Mouse (Mus musculus) CH12.LX (cell line): ENCODE measurements at regions not wholly inside any gene's neighbourhood (a gene's known extent, or its start where the extent isn't known, plus 50 kb on each side); places are given as distances from the start of the nearest gene placed in this dataset.

Experiments used
- DNase-seq: peaks from one replicate; pipeline ENCODE4 v3.0.0-alpha.2; 2013; ENCODE audit errors: extremely low read depth
- H3K27ac ChIP-seq: 2 replicates; pipeline ENCODE4 v1.5.1; 2012; ENCODE audit warnings: low read depth, mild to moderate bottlenecking, control low read depth, moderate library complexity; ENCODE audit not compliant: insufficient read depth
- H3K27me3 ChIP-seq: replicated peaks from 2 replicates; pipeline ENCODE3; 2012; ENCODE audit warnings: inconsistent platforms
- H3K36me3 ChIP-seq, 2 experiments: replicated peaks in 1 of 2; 2 replicates each; pipeline versions ENCODE3 to v1.6.1; 2012; ENCODE audit warnings: inconsistent platforms in 1 of 2, low read length in 1 of 2, mild to moderate bottlenecking in 1 of 2, mixed read lengths in 1 of 2, moderate library complexity in 1 of 2; ENCODE audit not compliant: control insufficient read depth in 1 of 2, insufficient read depth in 1 of 2
- H3K4me1 ChIP-seq, 2 experiments: 2 replicates each; pipeline ENCODE4 v1.6.1; 2012; ENCODE audit warnings: inconsistent platforms in 1 of 2, moderate library complexity in 1 of 2; ENCODE audit not compliant: insufficient read depth in 2 of 2, control insufficient read depth in 1 of 2
- H3K4me2 ChIP-seq: 2 replicates; pipeline ENCODE4 v1.6.1; 2012; ENCODE audit warnings: low read depth, mild to moderate bottlenecking, control low read depth; ENCODE audit not compliant: poor library complexity, insufficient read depth, severe bottlenecking
- H3K4me3 ChIP-seq, 3 experiments: fragments of 150-350 bp in 1 of 3; sonication (generic) in 1 of 3; replicated peaks in 1 of 3; 2 replicates each; pipeline versions ENCODE3 to v1.5.1; 2011 to 2012; ENCODE audit warnings: low read depth in 2 of 3, low read length in 2 of 3, mild to moderate bottlenecking in 2 of 3, moderate library complexity in 2 of 3, control low read depth in 1 of 3, improper control_type of control experiment in 1 of 3, inconsistent platforms in 1 of 3, mixed read lengths in 1 of 3; ENCODE audit not compliant: poor library complexity in 1 of 3
- H3K79me2 ChIP-seq: replicated peaks from 2 replicates; pipeline ENCODE4 v1.6.1; 2012; ENCODE audit warnings: mild to moderate bottlenecking, moderate library complexity; ENCODE audit not compliant: control insufficient read depth, poor library complexity, insufficient read depth, severe bottlenecking; ENCODE audit errors: extremely low read depth
- H3K9ac ChIP-seq: 2 replicates; pipeline ENCODE4 v1.6.1; 2012; ENCODE audit warnings: low read depth, mild to moderate bottlenecking, control low read depth, moderate library complexity; ENCODE audit not compliant: insufficient read depth
- H3K9me3 ChIP-seq: replicated peaks from 2 replicates; pipeline ENCODE3; 2012; ENCODE audit warnings: low read length, inconsistent platforms, mixed read lengths
- BHLHE40 ChIP-seq: IDR thresholded peaks from 2 replicates; pipeline ENCODE4 v1.6.1; 2011; ENCODE audit warnings: mild to moderate bottlenecking, low read depth, low read length, improper control_type of control experiment
- CTCF ChIP-seq, 2 experiments: IDR thresholded peaks in 1 of 2; conservative IDR thresholded peaks in 1 of 2; 2 replicates each; pipeline ENCODE4 v1.5.1; 2011 to 2012; ENCODE audit warnings: low read depth in 2 of 2, low read length in 2 of 2, improper control_type of control experiment in 1 of 2, inconsistent platforms in 1 of 2, mild to moderate bottlenecking in 1 of 2, moderate library complexity in 1 of 2
- E2F4 ChIP-seq: IDR thresholded peaks from 2 replicates; pipeline ENCODE4 v1.6.1; 2011; ENCODE audit warnings: low read depth, low read length, improper control_type of control experiment; ENCODE audit not compliant: insufficient replicate concordance
- IRF4 ChIP-seq: IDR thresholded peaks from 2 replicates; pipeline ENCODE4 v1.6.1; 2014; ENCODE audit warnings: low read depth, mild to moderate bottlenecking, inconsistent platforms, low read length, improper control_type of control experiment
- JUN ChIP-seq: IDR thresholded peaks from 2 replicates; pipeline ENCODE4 v1.6.1; 2011; ENCODE audit warnings: low read depth, mild to moderate bottlenecking, low read length, improper control_type of control experiment, moderate library complexity; ENCODE audit not compliant: insufficient read depth
- JUND ChIP-seq: conservative IDR thresholded peaks from 2 replicates; pipeline ENCODE4 v1.6.1; 2011; ENCODE audit warnings: low read depth, low read length, improper control_type of control experiment
- KAT2A ChIP-seq: IDR thresholded peaks from 2 replicates; pipeline ENCODE4 v1.6.1; 2012; ENCODE audit warnings: low read length, improper control_type of control experiment, inconsistent platforms; ENCODE audit not compliant: insufficient replicate concordance
- MAFK ChIP-seq: IDR thresholded peaks from 2 replicates; pipeline ENCODE4 v1.6.1; 2011; ENCODE audit warnings: low read length, improper control_type of control experiment; ENCODE audit not compliant: insufficient replicate concordance
- MAX ChIP-seq: IDR thresholded peaks from 2 replicates; pipeline ENCODE4 v1.6.1; 2011; ENCODE audit warnings: low read length, improper control_type of control experiment
- MEF2A ChIP-seq: IDR thresholded peaks from 2 replicates; pipeline ENCODE4 v1.6.1; 2014; ENCODE audit warnings: low read depth, mild to moderate bottlenecking, inconsistent platforms, low read length, improper control_type of control experiment, borderline replicate concordance
- MXI1 ChIP-seq: IDR thresholded peaks from 2 replicates; pipeline ENCODE4 v1.6.1; 2011; ENCODE audit warnings: mild to moderate bottlenecking, low read depth, low read length, improper control_type of control experiment
- NRF1 ChIP-seq: IDR thresholded peaks from 2 replicates; pipeline ENCODE4 v1.6.1; 2014; ENCODE audit warnings: low read depth, mild to moderate bottlenecking, inconsistent platforms, low read length, improper control_type of control experiment, moderate library complexity
- POLR2AphosphoS2 ChIP-seq: IDR thresholded peaks from 2 replicates; pipeline ENCODE4 v1.6.1; 2011; ENCODE audit warnings: low read depth, low read length, improper control_type of control experiment
- RAD21 ChIP-seq: IDR thresholded peaks from 2 replicates; pipeline ENCODE4 v1.6.1; 2011; ENCODE audit warnings: low read depth, mild to moderate bottlenecking, low read length, improper control_type of control experiment, moderate library complexity
- RCOR1 ChIP-seq: conservative IDR thresholded peaks from 2 replicates; pipeline ENCODE4 v1.6.1; 2012; ENCODE audit warnings: low read depth, mild to moderate bottlenecking, inconsistent platforms, low read length, improper control_type of control experiment
- SMC3 ChIP-seq: IDR thresholded peaks from 2 replicates; pipeline ENCODE4 v1.6.1; 2011; ENCODE audit warnings: low read depth, low read length, improper control_type of control experiment
- TCF12 ChIP-seq: IDR thresholded peaks from 2 replicates; pipeline ENCODE4 v1.6.1; 2014; ENCODE audit warnings: low read depth, mild to moderate bottlenecking, inconsistent platforms, low read length, improper control_type of control experiment
- USF1 ChIP-seq: IDR thresholded peaks from 2 replicates; pipeline ENCODE4 v1.6.1; 2014; ENCODE audit warnings: low read depth, mild to moderate bottlenecking, inconsistent platforms, low read length, improper control_type of control experiment
- USF2 ChIP-seq: conservative IDR thresholded peaks from 2 replicates; pipeline ENCODE4 v1.6.1; 2011; ENCODE audit warnings: low read depth, low read length, improper control_type of control experiment
- ZC3H11A ChIP-seq: IDR thresholded peaks from 2 replicates; pipeline ENCODE4 v1.6.1; 2012; ENCODE audit warnings: low read depth, mild to moderate bottlenecking, inconsistent platforms, low read length, improper control_type of control experiment
- ZKSCAN1 ChIP-seq: IDR thresholded peaks from 2 replicates; pipeline ENCODE4 v1.6.1; 2012; ENCODE audit warnings: low read depth, inconsistent platforms, low read length, improper control_type of control experiment, borderline replicate concordance
- ZMIZ1 ChIP-seq: IDR thresholded peaks from 2 replicates; pipeline ENCODE4 v1.6.1; 2012; ENCODE audit warnings: low read depth, mild to moderate bottlenecking, inconsistent platforms, low read length, improper control_type of control experiment
- dilution Hi-C: fragments of 300-500 bp; cut with MboI; formaldehyde crosslinking; loops from 2 replicates; pipeline ENCODE4 v1.14.3; 2020; ENCODE audit warnings: low sequenced_read_pairs; ENCODE audit not compliant: extremely low pct_unique_long_range_greater_than_20kb, extremely low pct_ligation_motif_present
- in situ Hi-C: fragments of 300-500 bp; cut with MboI; formaldehyde crosslinking; loops from 3 replicates; pipeline ENCODE4 v1.14.3; 2019; ENCODE audit warnings: low sequenced_read_pairs, low pct_ligation_motif_present, low pct_unique_long_range_greater_than_20kb, mixed read lengths

DNA sequence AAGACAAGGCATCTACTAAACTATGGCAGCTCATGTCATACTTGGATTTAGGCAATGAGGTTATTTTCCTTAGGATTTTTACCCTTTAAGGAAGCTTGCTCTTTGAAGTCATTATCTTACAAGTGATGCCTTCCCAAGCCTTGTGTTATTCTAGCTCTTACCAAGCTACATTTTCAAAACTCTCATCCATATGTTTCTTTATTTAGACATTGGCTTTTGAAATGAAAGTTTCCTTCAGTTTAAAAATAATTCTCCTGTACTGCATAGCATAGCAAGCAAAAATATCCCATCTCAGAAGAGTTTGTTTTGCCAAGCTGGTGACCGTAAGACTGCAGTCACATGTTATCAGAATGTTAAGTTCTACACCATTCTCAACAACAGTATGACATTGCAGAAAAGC is 372.8 kb upstream of the Sptlc3 start:
- TF ChIP-seq IRF4 (no peak), SMC3 (no peak), BHLHE40 (no peak), POLR2AphosphoS2 (no peak), USF2 (no peak), RCOR1 (no peak), MAFK (no peak), MAX (no peak), MEF2A (no peak), NRF1 (no peak), ZC3H11A (no peak), KAT2A (no peak), ZKSCAN1 (no peak), USF1 (no peak), JUN (no peak), TCF12 (no peak), ZMIZ1 (no peak), CTCF (conservative IDR thresholded peaks at IDR 0.05 in 1 of 2, IDR thresholded peaks at IDR 0.05 in 1 of 2; ENCODE audit: low read depth in 2 of 2, low read length in 2 of 2) (no peak), MXI1 (no peak), E2F4 (no peak)
- DNase-seq: no peak
- in situ Hi-C loops (no loop called here), dilution Hi-C loops (no loop called here)
- Histone ChIP-seq H3K27ac (no peak overlapping the region), H3K9ac (no peak overlapping the region), H3K4me2 (no peak overlapping the region), H3K27me3 (no peaks in the 10 kb centered on the region), H3K36me3 (no peaks in the 10 kb centered on the region), H3K4me3 (no peak overlapping the region), H3K9me3 (peaks cover 25% of the 10 kb centered on the region), H3K4me1 (no peaks in the 10 kb centered on the region), H3K79me2 (no peaks in the 10 kb centered on the region)

DNA sequence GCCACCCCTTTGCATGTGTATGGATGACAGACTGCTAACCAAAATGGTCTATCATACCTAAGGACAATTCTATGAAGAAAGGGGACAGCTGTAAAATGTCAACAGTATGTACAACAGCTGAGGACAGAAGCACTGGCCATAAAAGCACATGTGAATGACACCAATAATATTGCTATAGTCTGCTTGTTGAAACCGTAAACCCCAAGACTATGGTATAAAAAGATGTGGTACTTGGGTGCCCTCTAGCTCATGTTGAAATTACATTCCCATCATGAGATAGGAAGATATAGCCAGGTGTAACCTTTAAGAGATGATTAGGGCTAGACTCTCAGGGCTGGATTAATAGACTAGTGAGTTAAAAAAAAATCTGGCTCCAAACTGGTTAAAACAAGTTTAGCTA is 361.6 kb upstream of the Sptlc3 start:
- Histone ChIP-seq H3K36me3 (no peaks in the 10 kb centered on the region), H3K9me3 (peaks cover 7% of the 10 kb centered on the region), H3K27me3 (no peaks in the 10 kb centered on the region), H3K4me1 (no peaks in the 10 kb centered on the region), H3K4me3 (no peak overlapping the region), H3K9ac (no peak overlapping the region), H3K4me2 (no peak overlapping the region), H3K27ac (no peak overlapping the region), H3K79me2 (no peaks in the 10 kb centered on the region)
- no peak for DNase-seq
- TF ChIP-seq USF1 (no peak), JUND (no peak), RAD21 (no peak), SMC3 (no peak)
- dilution Hi-C loops: no loop called here
- in situ Hi-C loops: no loop called here
